Mouse (Mus musculus) adrenal gland, adult 8-10 months (tissue): ENCODE measurements around the gene Ifngr2. TPM values are rescaled to one million over a fixed set of nuclear protein-coding genes. Genes with fewer than 3 reads are reported as not detected.

Experiments
- DNase-seq: peaks from one replicate; pipeline ENCODE4 v3.0.0; 2022
- microRNA-seq, 2 experiments: library from miRNA; unstranded; fragments of <30 nt; microRNA quantifications; one replicate each; pipeline ENCODE4 v1.2.0; 2022
- total RNA-seq, 4 experiments: library from RNA; stranded (reverse); gene quantifications; 2 replicates each; pipeline ENCODE4 v1.2.4; 2022

Ifngr2 gene
- total RNA-seq, 4 experiments from 2014 or later: 21.8 to 35.9 (median 29.7) TPM

GRCm38 (mm10) chr16:91612525-91612924 is 65.7 kb downstream of the Ifngr2 start:
- DNase-seq: no peak

- no peak for DNase-seq
Measured at GRCm38 (mm10) chr16:91614552-91614951, 67.7 kb downstream of the Ifngr2 start.

Small RNA genes within 50 kb of the gene (microRNA-seq; reads per million reads assigned to microRNA genes)
- gene Mir6367: 0 reads per million in 2 experiments

Other genes starting within 250 kb of the Ifngr2 start
- 100 to 1,000 TPM in 1 of 4 experiments, 10 to 100 TPM in 3; 83.7 to 103 (median 95.8) TPM for gene Ifnar2, start 174.3 kb upstream of the Ifngr2 start, total RNA-seq
- gene Gm21970, start 155.4 kb upstream of the Ifngr2 start, total RNA-seq: under 1 TPM in 1 of 4 experiments, not detected in 3; 0.54 TPM
- 100 to 1,000 TPM; 281 to 305 (median 301) TPM for gene Il10rb, start 140.9 kb upstream of the Ifngr2 start, total RNA-seq
- 10 to 100 TPM; 53.4 to 86.0 (median 68.6) TPM for gene Ifnar1, start 61.8 kb upstream of the Ifngr2 start, total RNA-seq
- gene Tmem50b, start 50.7 kb downstream of the Ifngr2 start, total RNA-seq: 10 to 100 TPM; 46.4 to 63.8 (median 60.6) TPM
- gene Dnajc28, start 72.0 kb downstream of the Ifngr2 start, total RNA-seq: 10 to 100 TPM; 13.3 to 17.8 (median 14.2) TPM
- 100 to 1,000 TPM; 112 to 153 (median 129) TPM for gene Gart, start 99.9 kb downstream of the Ifngr2 start, total RNA-seq
- 100 to 1,000 TPM; 235 to 405 (median 309) TPM for gene Son, start 100.4 kb downstream of the Ifngr2 start, total RNA-seq
- 10 to 100 TPM in 1 of 4 experiments, 1 to 10 TPM in 3; 4.0 to 13.1 (median 7.2) TPM for gene Donson, start 141.7 kb downstream of the Ifngr2 start, total RNA-seq
- 10 to 100 TPM; 49.9 to 75.8 (median 63.0) TPM for gene Cryzl1, start 181.9 kb downstream of the Ifngr2 start, total RNA-seq
- 10 to 100 TPM; 43.3 to 68.5 (median 55.7) TPM for gene Itsn1, start 182.2 kb downstream of the Ifngr2 start, total RNA-seq